Mouse (Mus musculus): ENCODE measurements around the gene Rev3l.

DNA sequence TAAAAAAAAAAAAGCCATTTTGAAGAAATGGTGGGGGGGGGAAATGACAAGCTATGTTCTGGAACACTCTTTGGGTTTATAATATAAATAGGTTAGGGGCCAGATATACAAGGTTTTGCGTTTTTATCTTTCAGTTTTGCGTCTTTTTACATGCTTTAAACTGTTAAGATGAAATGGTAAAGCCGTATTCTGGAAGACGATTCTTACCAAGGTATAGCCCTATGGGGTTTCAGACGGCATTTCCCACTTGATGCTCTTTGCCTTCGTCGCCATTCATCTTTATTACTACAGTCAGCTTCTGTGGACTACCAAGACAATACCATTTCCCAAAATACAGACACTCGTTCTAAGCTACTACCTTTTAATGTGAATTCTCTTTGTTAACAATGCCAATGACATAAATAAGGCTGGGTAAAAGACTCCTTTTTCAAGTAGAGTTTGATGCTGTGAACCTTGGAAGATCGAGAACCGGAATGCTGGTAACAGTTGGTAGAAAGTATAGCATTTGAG lies 1.6 kb downstream of the Rev3l start:
- TF ChIP-seq POLR2A (IDR thresholded peaks at IDR 0.05; ENCODE audit: insufficient read depth, low read depth, low read length), result no peak
- TF ChIP-seq EP300 (IDR thresholded peaks at IDR 0.05; ENCODE audit: insufficient read depth, low read depth, low read length), result no peak
- TF ChIP-seq CTCF (IDR thresholded peaks at IDR 0.05), result no peak
